Mouse (Mus musculus) pancreas, adult 10 weeks (tissue): ENCODE measurements around the gene Atpaf1. TPM values are rescaled to one million over a fixed set of nuclear protein-coding genes. Genes with fewer than 3 reads are reported as not detected.

ENCODE experiments used
- polyA plus RNA-seq: library from polyadenylated mRNA; stranded (reverse); fragments of 350-450 nt; fragmentation: Illumina TruSeq; extraction: RNeasy Lipid Tissue Mini Kit (QIAGEN cat#74804); gene quantifications from one replicate; pipeline ENCODE4 v1.2.3, GENCODE M21; 2015; ENCODE audit warnings: low read depth, low replicate concordance; ENCODE audit not compliant: insufficient read depth

Atpaf1 gene
- 5.5 TPM for polyA plus RNA-seq

DNA sequence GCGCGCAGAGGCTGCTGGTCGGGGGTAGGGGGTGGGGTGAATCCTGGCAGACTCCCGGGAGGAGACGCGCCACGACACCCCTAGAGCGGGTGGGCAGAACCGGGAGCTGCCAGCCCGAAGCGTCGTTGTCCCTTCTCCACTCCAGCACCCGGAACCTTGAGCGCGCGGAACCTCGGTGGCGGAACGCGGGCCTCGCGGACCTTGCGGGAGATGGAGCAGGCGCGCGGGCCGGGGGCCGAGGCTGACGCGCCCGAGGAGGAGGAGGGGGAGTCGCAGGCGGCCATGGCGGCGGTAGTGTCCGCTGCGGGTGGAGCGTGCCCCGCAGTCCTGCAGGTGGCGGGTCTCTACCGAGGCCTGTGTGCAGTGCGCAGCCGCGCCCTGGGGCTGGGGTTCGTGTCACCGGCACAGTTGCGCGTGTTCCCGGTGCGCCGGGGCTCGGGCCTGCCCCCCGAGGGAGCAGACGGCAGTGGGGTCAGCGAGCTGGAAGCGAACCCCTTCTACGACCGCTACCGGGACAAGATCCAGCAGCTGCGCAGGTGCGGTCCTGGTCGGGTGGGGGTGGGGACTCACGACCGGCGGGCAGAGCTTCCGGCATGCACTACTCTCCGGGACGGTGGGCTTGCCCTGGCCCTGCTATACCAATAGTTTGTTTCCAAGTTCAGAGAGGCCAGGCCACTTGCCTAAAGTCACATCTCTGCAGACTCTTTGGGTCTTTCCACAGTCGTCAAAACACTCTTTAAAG, at the start of gene Atpaf1:
Gene Atpaf1 (plus strand): TSS at position 44 of the 742 bp plus-strand sequence.

DNA sequence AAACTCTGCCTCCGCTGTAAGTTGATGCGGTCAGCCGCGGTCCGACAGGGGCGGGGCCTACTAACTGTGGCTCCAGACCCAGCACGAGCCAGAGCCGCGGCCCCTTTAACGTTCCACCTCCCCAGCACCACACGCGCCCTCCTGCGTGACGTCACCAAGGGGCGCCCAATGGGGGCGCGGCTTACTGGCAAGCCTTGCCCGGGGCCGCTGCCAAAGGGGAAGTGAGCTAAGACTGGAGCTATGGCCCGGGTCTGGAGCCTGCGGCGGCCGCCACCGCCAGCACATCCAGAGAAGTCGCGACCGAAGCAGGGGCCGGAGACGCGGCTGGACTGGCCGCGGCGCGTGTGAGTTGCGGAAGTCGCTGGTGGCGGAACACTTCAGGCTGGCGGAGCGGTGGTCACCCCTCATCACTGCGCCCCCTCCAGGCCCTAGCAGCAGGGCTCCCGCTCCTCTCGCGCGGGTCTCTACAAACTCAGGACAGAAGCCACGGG, 47.0 kb upstream of the Atpaf1 start, which contains the start of gene Efcab14:
Gene Efcab14 (plus strand): TSS at position 194 of the 491 bp plus-strand sequence.

DNA sequence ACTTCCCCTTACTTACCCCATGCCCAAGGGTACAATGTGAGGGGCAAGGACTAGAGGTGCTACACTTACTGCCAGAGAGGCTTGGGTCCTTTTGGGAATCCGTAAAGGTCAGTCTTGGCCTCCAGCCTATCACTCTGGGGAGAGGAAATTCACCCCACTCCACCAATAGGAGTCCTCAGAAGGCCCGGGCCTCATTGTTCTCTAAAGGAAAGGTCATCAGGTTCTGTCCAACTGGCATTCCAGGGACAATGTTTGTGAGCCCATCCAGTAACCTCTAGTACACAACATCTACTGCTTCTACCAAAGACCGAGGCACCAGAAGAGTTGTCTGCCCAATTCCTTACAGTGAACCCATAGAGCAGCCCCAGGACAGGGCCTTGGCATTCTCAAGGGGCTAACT, 3.7 kb upstream of the Atpaf1 start, which contains the start of gene Tex38:
Gene Tex38 (minus strand): TSS at position 101 of the 400 bp plus-strand sequence.

DNA sequence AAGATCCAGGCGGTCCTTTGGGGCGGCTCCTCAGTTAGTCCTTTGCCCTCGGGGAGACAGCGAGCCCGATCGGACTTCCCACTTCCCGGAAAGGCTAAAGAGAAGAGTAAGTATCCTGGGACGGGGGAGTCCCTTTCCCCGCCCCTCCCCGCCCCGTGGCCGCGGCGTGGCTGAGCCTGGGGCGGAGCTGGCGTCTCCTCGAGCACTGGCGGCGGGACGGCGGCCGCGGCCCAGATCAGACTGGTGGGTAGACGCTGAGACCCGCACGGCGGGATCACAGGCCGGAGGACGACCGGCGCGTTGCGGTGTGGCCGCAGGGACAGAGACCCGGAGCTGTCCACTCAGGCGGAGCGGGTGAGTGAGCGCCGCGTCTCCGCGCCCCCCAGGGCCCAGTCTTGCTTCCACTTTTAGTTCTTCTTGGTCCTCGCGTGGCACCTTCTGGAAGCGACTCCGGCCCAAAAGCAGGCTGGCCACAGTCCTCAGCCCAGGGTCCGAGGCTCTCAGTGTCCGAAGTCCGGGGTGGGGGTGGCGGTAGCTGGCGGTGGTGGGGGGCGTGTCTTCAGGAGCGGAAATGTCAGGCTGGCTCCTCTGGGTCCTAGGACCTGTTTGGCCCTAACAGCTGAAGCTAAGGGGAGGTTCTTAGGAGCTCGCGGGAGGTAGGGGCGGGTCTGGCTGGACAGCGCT, 43.4 kb downstream of the Atpaf1 start, which contains the start of gene Mob3c:
Gene Mob3c (plus strand): TSS at position 205 of the 684 bp plus-strand sequence.

DNA sequence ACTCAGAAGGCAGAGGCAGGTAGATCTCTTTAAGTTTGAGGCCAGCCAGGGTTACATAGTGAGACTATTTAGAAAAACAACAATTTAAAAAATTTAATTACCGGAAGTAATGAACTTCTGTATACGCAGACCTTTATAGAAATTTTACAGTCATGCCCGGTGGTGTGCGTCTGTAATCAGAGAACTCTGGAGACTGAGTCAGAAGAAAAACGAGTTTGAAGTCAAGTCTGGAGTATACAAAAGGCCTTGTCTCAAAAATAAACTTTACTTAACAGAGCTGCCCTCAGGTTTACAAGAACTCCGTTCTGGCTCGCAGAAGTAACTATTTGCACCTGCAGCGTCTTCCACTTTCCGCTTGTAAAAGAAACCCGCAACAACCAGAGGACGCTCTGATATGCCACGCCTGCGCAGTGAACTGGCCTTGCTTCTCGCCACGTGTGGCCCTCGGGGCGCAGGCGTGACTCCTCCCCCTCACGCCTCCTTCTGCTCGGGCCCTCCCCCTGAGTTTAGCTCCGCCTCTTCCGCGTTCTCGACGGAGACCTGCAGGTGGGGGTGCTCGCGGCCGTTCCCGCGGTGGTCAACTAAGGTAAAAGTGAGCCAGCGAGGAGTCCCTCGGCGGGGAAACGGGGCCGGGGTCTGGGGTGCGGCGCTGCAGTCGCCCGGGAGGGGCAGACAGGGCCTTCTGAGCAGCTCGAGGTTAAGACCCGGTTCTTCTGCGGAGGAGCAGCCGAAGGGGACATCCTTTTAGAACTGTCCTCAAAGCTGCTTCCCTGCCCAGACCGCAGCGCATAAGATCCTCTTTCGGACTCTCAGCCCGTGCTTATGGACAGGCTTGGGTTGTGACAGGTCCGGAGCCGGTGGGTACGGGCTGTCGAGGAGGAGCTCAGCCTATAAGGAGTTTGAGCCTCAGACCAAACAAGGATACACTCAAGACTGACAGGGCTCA, 54.4 kb downstream of the Atpaf1 start, which contains the start of gene Mknk1:
Gene Mknk1 (plus strand): TSS at position 503 of the 946 bp plus-strand sequence.

Other genes with a start within 250 kb of the Atpaf1 start
- gene Cyp4a31, start 221.2 kb upstream of the Atpaf1 start, polyA plus RNA-seq, result not detected
- gene Cyp4a32, start 183.8 kb upstream of the Atpaf1 start, polyA plus RNA-seq, result not detected
- gene Cyp4b1, start 137.1 kb upstream of the Atpaf1 start, polyA plus RNA-seq, result 12.9 TPM
- 9.3 TPM for gene Efcab14, start 47.1 kb upstream of the Atpaf1 start, polyA plus RNA-seq
- gene Tex38, start 3.8 kb upstream of the Atpaf1 start, polyA plus RNA-seq, result not detected
- 9.4 TPM for gene Mob3c, start 43.3 kb downstream of the Atpaf1 start, polyA plus RNA-seq
- 79.9 TPM for gene Mknk1, start 54.4 kb downstream of the Atpaf1 start, polyA plus RNA-seq
- gene Kncn, start 99.6 kb downstream of the Atpaf1 start, polyA plus RNA-seq, result not detected
- gene 6430628N08Rik, start 105.9 kb downstream of the Atpaf1 start, polyA plus RNA-seq, result not detected
- gene Dmbx1, start 155.1 kb downstream of the Atpaf1 start, polyA plus RNA-seq, result not detected
- 6.7 TPM for gene Faah, start 233.1 kb downstream of the Atpaf1 start, polyA plus RNA-seq